Mouse (Mus musculus): ENCODE results near the gene 1700001P01Rik.

Gene 1700001P01Rik

DNA sequence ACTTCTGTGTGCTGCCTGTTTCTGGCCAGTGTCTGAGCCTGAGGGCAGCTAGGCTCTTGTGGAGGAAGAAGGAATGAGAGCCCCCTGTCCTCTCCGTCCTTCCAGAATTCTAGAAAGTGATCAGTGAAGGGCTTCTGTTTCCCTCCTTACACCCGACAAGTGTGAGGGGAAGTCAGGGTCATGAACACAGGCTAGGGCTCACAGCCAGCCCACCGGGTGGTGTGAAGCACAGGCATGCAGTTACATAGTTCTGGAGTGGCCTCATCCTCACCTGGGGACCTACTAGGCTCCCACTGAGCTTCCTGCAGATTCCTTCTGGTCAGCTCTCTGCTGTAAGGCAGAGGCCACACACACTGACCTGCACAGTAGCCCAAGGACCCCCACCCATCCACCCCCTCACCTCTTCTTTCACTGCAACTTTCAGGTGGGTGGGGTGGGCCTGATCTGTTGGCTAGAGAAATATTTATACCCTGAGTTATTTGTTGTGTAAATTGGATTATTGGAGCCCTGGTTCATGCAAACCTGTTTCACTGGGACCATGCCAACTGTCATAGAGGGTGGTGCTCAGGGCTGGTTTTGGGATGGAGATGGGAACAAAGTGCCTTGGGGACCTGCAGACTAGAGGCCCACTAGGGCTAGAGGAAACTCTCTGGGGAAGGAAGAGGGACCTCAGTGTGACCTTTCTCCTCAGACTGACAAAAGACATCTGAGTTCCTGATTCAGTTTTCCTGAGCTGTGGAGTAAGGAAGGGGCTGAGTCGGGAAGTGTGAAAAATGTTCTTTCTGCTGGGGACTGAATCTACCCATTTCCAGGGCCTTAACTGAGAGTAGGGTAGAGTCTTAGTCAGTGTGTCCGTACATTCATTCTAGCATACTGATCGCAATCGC is 33.8 kb upstream of the 1700001P01Rik start:
- DNase-seq (ENCODE audit: low spot score in 2 of 2): no peak

DNA sequence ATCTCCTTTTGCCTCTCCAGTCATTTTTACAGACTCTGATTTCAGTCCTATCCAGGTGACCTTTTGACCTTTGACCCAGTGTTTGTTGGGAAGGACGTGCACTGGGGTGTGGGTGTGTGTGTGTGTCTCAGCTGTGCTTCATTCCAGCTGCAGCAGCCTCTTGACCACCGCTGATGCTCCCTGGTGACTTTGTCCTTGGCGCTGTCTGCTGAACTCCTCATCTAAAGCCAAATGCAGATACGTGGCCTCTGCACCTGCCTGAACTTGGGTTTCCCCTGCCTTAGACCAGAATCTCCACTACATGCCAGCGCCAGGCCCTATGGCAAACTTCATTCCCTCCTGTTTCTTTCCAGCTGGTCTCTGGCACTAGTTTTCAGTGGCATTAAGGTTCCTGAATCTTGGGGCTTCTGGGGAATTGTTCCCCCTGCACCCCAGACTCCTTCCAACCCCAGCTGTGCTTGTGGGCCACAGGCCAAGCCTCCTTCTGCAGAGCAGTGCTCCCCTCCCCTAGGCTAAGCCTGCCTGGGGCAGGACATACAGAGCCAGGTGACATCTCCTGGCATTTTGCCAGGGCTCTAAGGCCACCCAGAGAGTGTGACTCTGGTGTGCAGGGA is 33.0 kb upstream of the 1700001P01Rik start:
- DNase-seq (ENCODE audit: low spot score in 2 of 2): no peak

DNA sequence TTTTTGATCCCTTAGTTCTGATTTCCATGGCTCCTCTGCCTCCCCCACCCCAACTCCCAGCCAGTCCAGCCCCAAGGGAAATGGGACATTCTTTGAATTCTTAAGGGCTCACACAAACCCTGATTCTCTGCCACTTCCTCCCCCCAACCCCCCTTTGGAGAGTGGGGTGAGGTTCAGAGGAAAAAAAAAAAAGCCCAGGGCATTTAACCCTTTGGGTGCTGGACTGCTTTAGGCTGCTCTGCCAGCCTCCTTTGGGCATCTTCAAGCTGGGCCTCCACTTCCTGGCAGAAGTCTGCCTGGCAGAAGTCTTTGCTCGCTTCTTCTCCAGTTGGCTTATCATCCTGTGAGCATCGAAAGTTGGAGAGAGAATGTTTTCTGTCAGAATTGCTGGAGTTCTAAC is 32.4 kb upstream of the 1700001P01Rik start:
- peak; percentile 75 for DNase-seq (ENCODE audit: low spot score in 2 of 2)

DNA sequence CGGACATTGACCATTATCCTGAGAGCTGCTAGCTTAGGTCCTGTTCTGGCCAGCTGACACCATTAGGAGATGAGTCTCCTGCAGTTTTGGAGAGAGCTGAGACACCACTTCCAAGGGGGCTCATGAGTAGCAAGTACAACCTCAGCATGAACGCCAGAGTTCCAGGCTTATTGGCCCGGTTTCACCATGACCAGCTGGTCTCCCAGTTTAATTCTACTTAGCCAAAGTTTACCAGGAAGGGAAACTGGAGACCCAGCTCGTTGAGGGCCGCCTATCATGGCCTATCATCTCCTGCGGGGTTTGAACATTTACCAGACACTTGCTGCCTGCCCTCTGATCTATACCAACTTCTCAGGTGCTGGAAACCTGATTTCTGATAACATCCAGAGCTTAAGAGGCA is 31.9 kb upstream of the 1700001P01Rik start:
- peak in 1 of 2 experiments; percentile 63 for DNase-seq (ENCODE audit: low spot score in 2 of 2)

DNA sequence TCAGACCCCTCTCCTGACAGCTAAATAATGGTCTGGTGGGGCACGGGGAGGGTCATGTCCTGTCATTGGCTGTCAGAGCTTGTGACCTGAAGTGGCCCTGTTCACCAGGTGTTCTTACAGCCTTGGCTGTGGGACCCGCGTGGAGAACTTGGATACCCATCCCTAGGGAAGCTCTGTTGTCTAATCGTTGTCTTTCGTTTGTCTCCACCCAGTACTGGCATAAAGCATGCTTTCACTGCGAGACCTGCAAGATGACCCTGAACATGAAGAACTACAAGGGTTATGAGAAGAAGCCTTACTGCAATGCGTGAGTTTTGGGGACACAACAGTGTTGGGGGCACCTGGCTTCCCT is 30.9 kb upstream of the 1700001P01Rik start:
- no peak for DNase-seq (ENCODE audit: low spot score in 2 of 2)

DNA sequence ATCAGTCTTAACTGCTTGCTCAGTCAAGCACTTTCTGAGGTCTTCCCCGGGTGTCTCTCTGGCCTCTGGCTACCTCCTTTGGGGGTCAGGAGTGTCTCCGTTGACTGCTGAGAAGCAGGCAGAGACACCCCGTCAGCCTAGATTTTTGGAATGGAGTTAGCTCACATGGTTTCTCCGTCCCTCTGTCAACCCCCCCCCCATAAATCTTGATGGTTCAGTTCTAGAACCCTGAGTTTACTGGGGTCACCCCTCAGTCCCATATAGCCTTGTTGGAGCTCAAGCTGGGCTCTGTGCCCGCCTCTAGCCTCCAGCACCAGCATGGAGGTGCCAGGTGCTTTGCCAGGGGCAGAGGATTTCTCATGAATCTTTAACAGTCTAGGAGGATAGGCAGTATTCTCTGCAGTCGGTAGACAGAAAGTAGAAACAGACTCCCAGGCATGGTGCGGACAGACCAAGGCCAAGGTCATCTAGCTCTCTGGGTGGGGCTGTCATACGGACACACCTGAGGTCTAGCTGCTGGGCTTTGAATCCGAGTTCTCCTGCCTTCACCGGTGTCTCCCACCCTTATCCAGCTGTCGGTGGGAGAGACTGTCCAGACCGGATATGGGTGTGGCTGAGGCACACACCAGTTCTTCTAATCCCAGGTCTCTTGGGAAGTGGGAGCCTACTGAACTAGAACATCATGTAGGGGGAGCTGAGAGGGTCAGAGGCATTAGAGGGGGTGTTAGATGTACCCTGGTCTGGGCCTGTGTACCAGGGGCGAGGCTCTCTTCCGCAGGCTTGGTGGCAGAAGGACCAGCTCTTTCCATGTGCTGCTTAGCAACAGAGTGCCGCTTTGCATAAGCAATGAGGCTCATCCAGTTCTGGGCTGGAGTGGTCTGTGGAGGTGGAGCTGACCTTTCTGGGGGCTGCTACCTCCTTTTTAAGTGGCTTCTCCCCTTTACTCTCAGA is 30.2 kb upstream of the 1700001P01Rik start:
- DNase-seq (ENCODE audit: low spot score in 2 of 2): peak in 1 of 2 experiments; percentile 77

DNA sequence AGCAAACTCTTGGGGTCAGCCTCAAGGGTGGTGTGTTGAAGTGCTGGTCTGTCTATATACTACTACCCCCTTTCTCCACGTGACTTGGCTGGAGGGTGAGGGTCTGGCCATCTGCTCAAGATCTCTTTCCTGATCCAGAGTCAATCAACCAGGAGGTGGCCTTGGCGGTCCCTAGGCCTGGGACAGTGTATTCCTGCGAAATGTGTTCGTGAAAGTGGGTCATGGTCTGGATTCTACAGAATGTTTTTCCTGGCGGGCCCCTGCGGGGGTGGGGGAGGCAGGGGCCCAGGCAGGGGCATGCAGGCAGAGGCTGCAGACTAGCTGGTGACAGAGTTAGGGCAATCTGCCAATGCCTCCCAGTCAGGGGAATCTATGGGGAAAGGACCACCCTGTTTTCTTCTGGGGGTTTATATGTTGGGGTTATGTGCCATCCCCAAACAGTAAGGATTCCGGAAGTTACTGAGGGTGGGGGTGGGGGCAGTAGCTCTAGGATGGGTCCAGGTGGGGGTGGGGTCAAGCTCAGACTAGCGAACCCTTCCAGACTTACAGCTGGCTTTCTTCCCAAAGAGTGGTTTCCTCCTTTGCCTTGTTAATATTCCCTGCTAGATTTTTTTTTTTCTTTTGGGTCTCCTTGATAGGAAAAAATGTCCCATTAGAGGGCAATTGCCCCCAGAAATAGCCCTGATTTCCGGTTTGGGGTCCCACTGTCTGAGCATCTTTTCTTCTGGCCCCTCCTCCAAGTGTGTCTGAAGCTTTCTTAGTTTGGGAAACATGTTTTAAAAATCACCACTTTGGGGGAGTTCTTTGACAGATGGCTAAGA is 29.3 kb upstream of the 1700001P01Rik start:
- DNase-seq (ENCODE audit: low spot score in 2 of 2): no peak

DNA sequence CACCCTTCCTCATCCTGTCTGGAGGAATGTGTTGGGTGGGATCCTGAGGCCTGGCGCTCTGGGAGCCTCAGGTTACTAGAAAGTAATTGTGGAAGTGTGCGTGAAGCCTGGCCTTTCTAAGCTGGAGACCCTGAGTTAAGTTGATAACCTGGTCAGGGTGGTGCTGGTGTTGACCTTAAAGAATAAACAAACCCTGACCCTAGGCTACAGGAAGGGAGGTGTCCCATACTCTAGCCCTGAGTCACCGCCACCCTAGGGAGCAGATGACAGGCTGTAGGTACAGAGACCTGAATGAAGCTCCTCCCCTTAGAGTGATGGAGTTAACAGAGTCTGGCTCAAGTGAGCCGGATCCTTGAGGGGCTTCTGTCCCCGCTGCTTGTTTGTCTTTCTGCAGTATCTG is 28.1 kb upstream of the 1700001P01Rik start:
- no peak for DNase-seq (ENCODE audit: low spot score in 2 of 2)

DNA sequence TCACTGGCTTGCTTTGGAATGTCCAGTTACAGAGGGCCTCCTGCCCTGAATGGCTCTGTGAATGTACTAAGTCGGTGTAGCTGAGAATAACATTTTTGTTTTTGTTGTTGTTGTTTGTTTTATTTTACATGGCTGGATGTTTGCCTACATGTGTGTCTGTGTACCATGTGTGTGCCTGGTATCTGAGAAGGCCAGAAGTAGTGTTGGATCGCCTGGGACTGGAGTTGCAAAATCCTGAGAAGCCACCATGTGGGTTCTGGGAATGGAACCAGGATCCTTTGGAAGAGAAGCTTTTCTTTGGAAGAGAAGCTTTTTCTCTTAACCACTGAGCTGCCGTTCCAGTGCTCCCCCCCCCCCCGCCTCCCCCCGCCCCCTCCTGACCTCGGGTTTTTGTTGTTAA is 26.8 kb upstream of the 1700001P01Rik start:
- DNase-seq (ENCODE audit: low spot score in 2 of 2): no peak

DNA sequence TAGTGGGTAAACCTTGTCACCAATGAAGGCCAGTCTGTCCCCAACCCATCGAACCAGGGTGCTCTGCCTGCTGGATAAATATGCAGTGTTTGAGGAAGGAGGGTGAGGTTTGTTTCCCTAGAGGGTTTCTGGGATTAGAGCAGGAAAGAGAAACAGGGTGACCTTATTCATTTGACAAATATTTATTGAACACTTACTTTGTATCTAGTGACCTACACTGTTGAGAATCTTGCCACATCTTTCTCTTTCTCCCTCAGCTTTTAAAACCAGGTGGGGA is 26.4 kb upstream of the 1700001P01Rik start:
- no peak for DNase-seq (ENCODE audit: low spot score in 2 of 2)

DNA sequence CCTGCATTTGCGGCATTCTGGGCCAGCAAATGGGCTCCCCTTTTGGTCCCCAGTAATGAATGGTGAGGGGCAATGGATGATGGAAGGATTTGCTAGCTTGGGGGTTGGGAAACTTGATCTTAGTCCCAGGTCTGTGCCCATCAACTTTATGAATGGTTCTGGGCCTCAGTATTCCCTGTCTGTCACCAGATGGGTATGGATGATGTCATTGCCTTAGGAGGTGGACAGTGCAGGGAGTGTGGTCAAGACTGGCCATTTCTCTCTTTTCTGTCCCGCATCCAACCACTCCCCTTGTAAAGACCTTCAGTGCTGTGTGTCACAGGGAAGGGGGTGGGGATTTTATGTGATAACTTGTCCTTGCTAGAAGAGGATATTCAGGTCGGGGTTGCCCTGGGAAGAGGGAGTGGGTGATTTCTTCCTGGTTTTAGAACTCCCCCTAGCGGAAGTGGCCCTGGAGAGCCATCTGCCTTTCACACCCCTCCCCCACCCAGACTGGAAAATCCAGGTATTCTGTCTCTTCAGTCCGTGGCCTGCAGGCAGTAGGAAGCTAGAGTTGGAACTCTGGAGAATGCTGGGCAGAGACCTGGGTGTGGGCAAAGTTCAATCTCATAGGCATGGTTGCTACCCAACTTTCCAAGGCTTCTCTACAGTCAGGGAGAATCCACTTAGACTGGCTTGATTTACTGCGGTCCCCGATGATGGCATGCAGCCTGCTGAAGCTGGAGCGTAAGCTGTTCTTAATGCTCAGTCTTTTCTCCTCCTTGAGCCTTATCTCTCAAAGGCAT is 25.9 kb upstream of the 1700001P01Rik start:
- DNase-seq (ENCODE audit: low spot score in 2 of 2): no peak

DNA sequence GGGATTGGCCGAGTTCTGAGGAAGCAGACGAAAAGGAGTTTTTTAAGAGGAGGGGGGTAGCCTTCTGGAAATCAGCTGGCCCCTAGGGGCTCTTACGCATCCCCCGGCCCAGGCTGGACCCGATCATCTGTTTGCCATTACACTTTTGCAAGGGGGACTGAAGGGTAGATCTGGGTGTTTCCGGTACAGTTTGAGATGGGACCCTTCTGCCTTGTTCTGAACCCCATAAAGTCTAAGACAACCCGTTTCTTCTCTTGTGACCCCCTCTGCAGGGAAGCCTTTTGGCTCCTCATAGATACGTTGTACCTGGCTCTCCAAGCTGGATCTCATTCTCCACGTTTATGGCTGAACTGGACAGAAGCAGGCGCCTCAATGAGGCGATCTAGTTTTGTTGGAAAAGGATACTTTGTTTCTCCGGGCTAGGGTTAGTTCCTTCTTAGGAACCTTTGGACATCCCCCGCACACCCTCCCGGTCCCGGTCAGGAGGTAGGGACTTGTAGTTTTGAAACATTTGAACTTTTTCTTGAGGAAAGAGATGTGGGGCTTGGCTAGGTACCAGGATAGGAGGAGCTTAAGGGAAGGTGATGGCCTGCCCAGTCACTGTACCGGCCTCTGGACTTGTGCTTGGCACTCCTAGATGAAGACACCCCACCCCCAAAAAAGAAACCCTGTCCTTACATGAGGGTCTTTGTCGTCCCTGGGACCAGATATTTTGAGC is 25.1 kb upstream of the 1700001P01Rik start:
- DNase-seq (ENCODE audit: low spot score in 2 of 2): no peak

DNA sequence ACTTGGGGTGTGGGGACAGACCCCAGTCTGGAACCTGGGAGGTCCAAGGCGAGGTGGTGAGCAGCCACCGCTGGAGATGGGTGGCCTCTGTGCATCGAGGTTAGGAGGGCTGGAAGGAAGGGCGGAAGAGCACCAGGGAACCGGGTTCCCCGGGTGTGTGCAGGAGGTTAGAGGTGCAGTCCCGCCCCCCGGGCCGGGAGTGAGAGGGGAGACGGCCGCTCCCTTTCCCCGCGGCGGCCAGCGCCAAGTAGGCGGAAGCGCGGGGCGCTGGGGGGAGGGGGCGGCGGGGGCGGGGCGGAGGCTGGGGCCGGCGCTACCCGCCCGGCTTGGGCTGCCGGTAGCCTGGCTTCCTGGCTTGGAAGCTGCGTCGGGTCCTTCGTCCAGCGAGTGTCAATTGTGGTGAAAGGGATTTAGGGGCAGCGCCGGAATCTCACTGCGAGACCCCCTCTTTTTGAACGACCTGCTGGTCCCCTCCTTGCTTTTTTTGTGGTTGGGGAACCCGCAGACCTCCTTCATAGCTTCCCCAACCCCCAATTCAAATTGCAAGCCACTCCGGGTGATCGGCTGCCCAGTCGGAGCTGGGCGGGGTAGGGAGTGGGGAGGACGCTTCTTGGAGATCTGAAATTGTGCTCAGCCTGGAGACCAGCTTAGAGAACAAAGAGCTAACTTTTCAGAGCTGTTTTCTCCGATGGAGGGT is 24.4 kb upstream of the 1700001P01Rik start:
- peak; percentile 82 to 85 for DNase-seq (ENCODE audit: low spot score in 2 of 2)

DNA sequence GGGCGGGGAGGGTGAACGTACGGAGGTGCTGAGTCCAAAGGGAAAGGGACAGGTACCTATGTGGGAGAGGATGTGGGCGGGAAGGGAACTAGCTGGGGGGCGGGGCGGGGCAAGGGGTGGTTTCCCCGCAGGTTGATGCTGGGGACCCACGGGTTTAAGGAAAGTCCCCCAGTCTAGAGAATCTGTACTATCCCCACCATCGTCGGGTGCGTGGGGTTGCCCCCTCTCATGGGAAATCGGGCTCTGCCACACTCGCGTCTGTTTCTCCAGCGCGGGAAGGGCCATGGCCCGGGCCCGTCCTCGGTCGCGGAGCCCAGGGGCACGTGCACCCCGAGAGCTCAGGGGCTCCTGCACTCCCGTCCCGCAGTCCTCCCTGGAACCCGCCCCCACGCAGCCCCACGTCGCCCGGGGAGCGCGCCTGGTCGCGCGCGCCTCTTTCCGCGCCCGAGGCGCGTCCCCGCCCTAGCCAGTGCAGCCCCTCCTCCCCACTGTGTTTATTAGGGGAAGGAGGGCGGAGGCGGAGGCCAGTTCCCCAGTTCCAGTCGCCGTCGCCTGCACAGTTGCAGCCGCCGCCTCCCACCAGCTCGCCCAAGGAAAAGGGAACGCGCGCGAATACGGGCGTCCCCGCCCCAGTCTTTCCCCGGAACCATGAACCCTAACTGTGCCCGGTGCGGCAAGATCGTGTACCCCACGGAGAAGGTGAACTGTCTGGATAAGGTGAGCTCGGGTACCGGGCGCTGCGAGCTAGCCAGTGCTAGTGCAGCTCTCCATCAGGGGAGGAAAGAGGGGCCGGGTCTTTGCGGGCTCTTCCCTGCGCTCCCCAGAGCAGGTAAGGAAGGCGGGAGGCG is 23.7 kb upstream of the 1700001P01Rik start:
- DNase-seq (ENCODE audit: low spot score in 2 of 2): peak; percentile 88 to 92

DNA sequence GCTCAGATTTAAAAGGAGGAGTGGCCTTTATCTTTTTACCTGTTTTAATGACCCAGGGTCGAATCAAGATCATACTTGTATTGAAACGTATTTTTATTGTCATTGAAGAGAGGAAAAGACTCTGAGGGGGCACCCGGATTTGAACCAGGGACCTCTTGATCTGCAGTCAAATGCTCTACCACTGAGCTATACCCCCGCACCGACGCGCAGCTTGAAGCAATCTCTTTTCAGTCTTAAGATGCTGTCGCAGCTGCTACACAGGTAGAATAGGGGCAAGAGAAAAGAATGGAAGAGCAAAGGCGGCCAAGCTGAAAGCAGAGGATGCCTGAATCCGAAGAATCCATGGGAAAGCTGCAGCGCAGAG is 23.0 kb upstream of the 1700001P01Rik start, which contains the start of gene Lasp1:
Gene Lasp1, plus strand, starts transcription at position 219 of the 364 bp plus-strand sequence.
- DNase-seq (ENCODE audit: low spot score in 2 of 2): peak; percentile 79 to 89

DNA sequence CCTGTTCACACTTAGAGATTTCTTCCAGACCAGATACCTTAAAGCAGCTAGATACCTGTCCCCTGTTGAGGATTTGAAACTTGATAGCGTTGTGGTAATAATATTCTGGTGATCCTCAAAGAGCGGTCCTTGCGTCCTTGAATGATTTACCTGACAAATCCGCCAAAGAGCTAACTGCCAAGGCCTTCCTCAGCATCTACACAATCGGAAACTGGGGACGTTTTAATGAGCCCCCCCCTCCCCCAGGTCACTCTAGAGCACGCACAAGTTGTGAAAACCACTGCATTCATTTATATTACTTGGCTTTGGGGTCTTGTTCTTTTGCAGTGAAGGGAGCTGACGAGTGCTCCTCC is 22.3 kb upstream of the 1700001P01Rik start:
- no peak for DNase-seq (ENCODE audit: low spot score in 2 of 2)

DNA sequence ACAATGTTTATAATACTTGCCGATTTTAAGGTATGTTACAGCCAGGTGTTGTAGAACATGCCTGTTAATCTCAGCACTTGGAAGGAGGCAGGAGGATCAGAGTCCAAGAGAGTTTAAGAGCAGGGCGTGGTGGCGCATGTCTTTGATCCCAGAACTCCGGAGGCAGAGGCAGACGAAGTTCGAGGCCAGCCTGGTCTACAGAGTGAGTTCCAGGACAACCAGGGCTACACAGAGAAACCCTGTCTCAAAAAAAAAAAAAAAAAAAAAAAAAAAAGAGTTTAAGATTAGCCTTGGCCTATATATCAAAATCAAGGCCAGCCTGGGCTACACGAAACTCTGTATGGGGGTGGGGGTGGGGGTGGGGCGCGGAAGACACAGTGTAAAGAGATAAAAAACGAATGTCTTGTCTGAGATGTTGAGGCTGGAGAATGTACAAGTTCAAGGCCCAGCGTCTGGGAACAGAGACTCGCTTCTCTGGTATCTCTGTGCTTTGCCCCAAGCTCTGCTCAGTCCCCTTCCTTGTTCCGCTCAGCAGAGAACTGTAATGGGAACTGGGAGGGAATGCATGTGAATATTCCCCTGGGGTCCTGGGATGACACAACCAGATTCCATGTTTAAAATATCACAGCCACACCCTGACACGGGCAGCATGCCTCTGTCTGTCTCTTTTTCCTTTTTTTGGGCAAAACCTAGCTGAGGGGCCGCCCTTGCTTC is 21.8 kb upstream of the 1700001P01Rik start:
- no peak for DNase-seq (ENCODE audit: low spot score in 2 of 2)

DNA sequence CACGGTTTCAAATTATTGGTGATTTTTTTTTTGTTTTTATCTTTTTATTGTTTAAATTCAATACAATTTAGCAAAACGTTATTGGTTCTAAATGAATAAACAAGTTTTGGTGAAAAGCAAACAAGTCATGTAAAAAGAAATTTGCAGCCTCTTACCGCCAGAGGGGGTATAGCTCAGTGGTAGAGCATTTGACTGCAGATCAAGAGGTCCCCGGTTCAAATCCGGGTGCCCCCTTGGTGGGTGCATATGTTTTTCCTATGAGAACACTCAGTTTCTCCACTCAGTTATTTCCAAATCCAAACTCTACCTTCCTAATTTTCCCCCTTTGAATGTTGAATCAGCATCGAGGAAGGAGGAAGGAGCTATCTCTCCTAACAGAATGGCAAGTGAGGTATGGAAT is 21.2 kb upstream of the 1700001P01Rik start:
- peak in 1 of 2 experiments; percentile 73 for DNase-seq (ENCODE audit: low spot score in 2 of 2)
